Comparison of ENCODE assay signal across 31 mouse cellular contexts in the genomic region with DNA sequence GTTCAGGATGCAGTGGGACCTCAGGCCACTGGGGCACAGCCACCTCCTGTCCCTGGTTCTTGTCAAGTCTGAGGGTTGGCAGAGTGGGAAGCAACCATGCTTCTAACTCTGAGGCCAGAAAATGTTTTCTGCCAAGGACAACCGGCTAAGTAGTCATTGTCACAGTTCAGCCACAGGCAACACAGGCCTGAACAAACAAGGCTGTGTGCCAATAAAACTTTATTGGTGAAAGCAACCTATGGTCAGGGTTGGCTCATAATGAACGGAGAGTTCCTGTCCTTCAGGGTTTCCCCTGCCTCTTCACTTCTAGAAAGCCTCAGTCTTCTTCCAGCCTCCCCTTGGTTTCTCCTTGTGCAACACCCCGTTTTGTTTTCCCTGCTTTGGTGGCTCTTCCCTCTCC. TPM values are rescaled to one million over a fixed set of nuclear protein-coding genes. Genes with fewer than 3 reads are reported as not detected.
"Had no signal": no experiment of that assay in that cellular context is flagged by ENCODE, and none has a peak within 500 bp of the region (broad histone marks: within the 10 kb centered on the region; RNA-seq: fewer than 3 reads in every experiment).

No protein-coding gene starts in this region.

- H3K4me1 ChIP-seq: limb, embryonic 12.5 days; limb, embryonic 13.5 days; limb, embryonic 15.5 days; liver, embryonic 13.5 days; liver, embryonic 15.5 days; lung, embryonic 15.5 days; midbrain, embryonic 15.5 days had no signal

- H3K9ac ChIP-seq: limb, embryonic 12.5 days; limb, embryonic 13.5 days; limb, embryonic 15.5 days; liver, embryonic 12.5 days; liver, embryonic 13.5 days; liver, embryonic 14.5 days; liver, embryonic 15.5 days; liver, postnatal 0 days; lung, embryonic 14.5 days; lung, embryonic 15.5 days; midbrain, embryonic 12.5 days; midbrain, embryonic 13.5 days; midbrain, embryonic 15.5 days had no signal

- H3K27ac ChIP-seq: limb, embryonic 10.5 days; limb, embryonic 12.5 days; limb, embryonic 13.5 days; limb, embryonic 15.5 days; liver, embryonic 12.5 days; liver, embryonic 13.5 days; liver, embryonic 14.5 days; liver, embryonic 15.5 days; lung, embryonic 15.5 days; macrophage; midbrain, embryonic 10.5 days; midbrain, embryonic 12.5 days; midbrain, embryonic 13.5 days; midbrain, embryonic 15.5 days had no signal

- H3K27me3 ChIP-seq: limb, embryonic 13.5 days; liver, embryonic 13.5 days; liver, embryonic 15.5 days; lung, embryonic 15.5 days; midbrain, embryonic 12.5 days; midbrain, embryonic 13.5 days; midbrain, embryonic 15.5 days had no signal

- DNase-seq: left cerebral cortex, postnatal 4 days; liver; liver, embryonic 13.5 days; liver, postnatal 0 days; lung, adult 18-20 months; lung, adult 2 months; lung, embryonic 14.5 days; lung, postnatal 10 days; lung, postnatal 14 days; lung, postnatal 4 days; midbrain, embryonic 14.5 days had no signal

- H3K4me2 ChIP-seq: limb, embryonic 12.5 days; limb, embryonic 13.5 days; limb, embryonic 15.5 days; liver, embryonic 11.5 days; liver, embryonic 12.5 days; liver, embryonic 13.5 days; liver, embryonic 15.5 days; lung, embryonic 14.5 days; lung, embryonic 15.5 days; midbrain, embryonic 11.5 days; midbrain, embryonic 12.5 days; midbrain, embryonic 13.5 days; midbrain, embryonic 15.5 days had no signal

- H3K36me3 ChIP-seq: limb, embryonic 10.5 days; limb, embryonic 12.5 days; limb, embryonic 13.5 days; limb, embryonic 15.5 days; liver, embryonic 12.5 days; liver, embryonic 13.5 days; liver, embryonic 15.5 days; lung, embryonic 15.5 days; midbrain, embryonic 10.5 days; midbrain, embryonic 12.5 days; midbrain, embryonic 13.5 days; midbrain, embryonic 15.5 days had no signal

- H3K9me3 ChIP-seq: limb, embryonic 10.5 days; limb, embryonic 12.5 days; limb, embryonic 13.5 days; limb, embryonic 15.5 days; liver, embryonic 12.5 days; liver, embryonic 13.5 days; liver, embryonic 15.5 days; lung, embryonic 15.5 days; megakaryocyte, embryonic 14.5 days; midbrain, embryonic 12.5 days; midbrain, embryonic 13.5 days; midbrain, embryonic 15.5 days had no signal

- ATAC-seq: liver, embryonic 12.5 days; liver, postnatal 0 days; midbrain, embryonic 13.5 days; midbrain, embryonic 15.5 days; midbrain, embryonic 16.5 days had no signal

- H3K4me3 ChIP-seq: limb, embryonic 10.5 days; limb, embryonic 12.5 days; limb, embryonic 13.5 days; limb, embryonic 15.5 days; liver, embryonic 12.5 days; liver, embryonic 13.5 days; liver, embryonic 15.5 days; lung, embryonic 15.5 days; megakaryocyte, embryonic 14.5 days; midbrain, embryonic 10.5 days; midbrain, embryonic 12.5 days; midbrain, embryonic 13.5 days; midbrain, embryonic 15.5 days; myocyte had no signal

RNA-seq across cellular contexts. Expression of a gene that starts 21.5 kb away (rescaled TPM):
- polyA plus RNA-seq: liver, adult 2 months; liver, embryonic 13.5 days; liver, embryonic 16.5 days; liver, postnatal 0 days; macrophage; myocyte had no signal
